Mouse (Mus musculus): ENCODE data around the gene Ninj2. TPM values are rescaled to one million over a fixed set of nuclear protein-coding genes. Genes with fewer than 3 reads are reported as not detected.

Ninj2 gene
- total and polyA plus RNA-seq, 3 experiments = not detected

- DNase-seq (ENCODE audit: low spot score) (no peak), ATAC-seq (ENCODE audit: extremely low read depth, insufficient number of reproducible peaks, low FRiP score, poor library complexity, severe bottlenecking) (no peak)
- TF ChIP-seq GATA2 (IDR thresholded peaks at IDR 0.05; ENCODE audit: borderline replicate concordance, low read depth, low read length) (no peak), GATA1 (IDR thresholded peaks at IDR 0.05; ENCODE audit: borderline replicate concordance, low read length) (no peak), CTCF (IDR thresholded peaks at IDR 0.05; ENCODE audit: low read depth, low read length) (no peak), POLR2AphosphoS5 (IDR thresholded peaks at IDR 0.05; ENCODE audit: insufficient replicate concordance, low read depth, low read length) (no peak), TAL1 (conservative IDR thresholded peaks at IDR 0.05; ENCODE audit: low read depth, low read length) (no peak)
- peaks cover 34% of the 10 kb centered on the region for H3K4me1 ChIP-seq (ENCODE audit: insufficient read depth, low read depth, low read length)
- H3K4me3 ChIP-seq (ENCODE audit: low read depth, low read length) = no peak overlapping the region
- H3K27me3 ChIP-seq (ENCODE audit: insufficient read depth, low read length) = peaks cover 23% of the 10 kb centered on the region
- H3K36me3 ChIP-seq (replicated peaks) = no peaks in the 10 kb centered on the region
- no peaks in the 10 kb centered on the region for H3K9me3 ChIP-seq (replicated peaks)
Measured at GRCm38 (mm10) chr6:120109932-120110331, 16.8 kb downstream of the Ninj2 start.

- Histone ChIP-seq H3K27me3 (ENCODE audit: insufficient read depth, low read length) (peaks cover 23% of the 10 kb centered on the region), H3K4me3 (ENCODE audit: low read depth, low read length) (no peak overlapping the region), H3K36me3 (replicated peaks) (no peaks in the 10 kb centered on the region), H3K9me3 (replicated peaks) (no peaks in the 10 kb centered on the region), H3K4me1 (ENCODE audit: insufficient read depth, low read depth, low read length) (peaks cover 36% of the 10 kb centered on the region)
- ATAC-seq (ENCODE audit: extremely low read depth, insufficient number of reproducible peaks, low FRiP score, poor library complexity, severe bottlenecking) (no peak), DNase-seq (ENCODE audit: low spot score) (no peak)
- TF ChIP-seq GATA1 (IDR thresholded peaks at IDR 0.05; ENCODE audit: borderline replicate concordance, low read length) (no peak), TAL1 (conservative IDR thresholded peaks at IDR 0.05; ENCODE audit: low read depth, low read length) (no peak), POLR2AphosphoS5 (IDR thresholded peaks at IDR 0.05; ENCODE audit: insufficient replicate concordance, low read depth, low read length) (no peak), GATA2 (IDR thresholded peaks at IDR 0.05; ENCODE audit: borderline replicate concordance, low read depth, low read length) (no peak), CTCF (IDR thresholded peaks at IDR 0.05; ENCODE audit: low read depth, low read length) (no peak)
Measured at GRCm38 (mm10) chr6:120110738-120111409, 17.7 kb downstream of the Ninj2 start.

GRCm38 (mm10) chr6:120111410-120111783, 18.2 kb downstream of the Ninj2 start:
- H3K36me3 ChIP-seq (replicated peaks) = no peaks in the 10 kb centered on the region
- H3K27me3 ChIP-seq (ENCODE audit: insufficient read depth, low read length) = peaks cover 20% of the 10 kb centered on the region
- peaks cover 36% of the 10 kb centered on the region for H3K4me1 ChIP-seq (ENCODE audit: insufficient read depth, low read depth, low read length)
- no peak overlapping the region for H3K4me3 ChIP-seq (ENCODE audit: low read depth, low read length)
- ATAC-seq (ENCODE audit: extremely low read depth, insufficient number of reproducible peaks, low FRiP score, poor library complexity, severe bottlenecking) (no peak), DNase-seq (ENCODE audit: low spot score) (no peak)
- H3K9me3 ChIP-seq (replicated peaks) = no peaks in the 10 kb centered on the region
- TF ChIP-seq GATA1 (IDR thresholded peaks at IDR 0.05; ENCODE audit: borderline replicate concordance, low read length) = no peak
- no peak for TF ChIP-seq GATA2 (IDR thresholded peaks at IDR 0.05; ENCODE audit: borderline replicate concordance, low read depth, low read length)
- no peak for TF ChIP-seq CTCF (IDR thresholded peaks at IDR 0.05; ENCODE audit: low read depth, low read length)
- TF ChIP-seq POLR2AphosphoS5 (IDR thresholded peaks at IDR 0.05; ENCODE audit: insufficient replicate concordance, low read depth, low read length) = no peak
- no peak for TF ChIP-seq TAL1 (conservative IDR thresholded peaks at IDR 0.05; ENCODE audit: low read depth, low read length)

- ATAC-seq (ENCODE audit: extremely low read depth, insufficient number of reproducible peaks, low FRiP score, poor library complexity, severe bottlenecking) = peak; percentile 90
- TF ChIP-seq CTCF (IDR thresholded peaks at IDR 0.05; ENCODE audit: low read depth, low read length) = no peak
- no peak for TF ChIP-seq GATA2 (IDR thresholded peaks at IDR 0.05; ENCODE audit: borderline replicate concordance, low read depth, low read length)
- no peak for TF ChIP-seq GATA1 (IDR thresholded peaks at IDR 0.05; ENCODE audit: borderline replicate concordance, low read length)
- TF ChIP-seq TAL1 (conservative IDR thresholded peaks at IDR 0.05; ENCODE audit: low read depth, low read length) = no peak
- TF ChIP-seq POLR2AphosphoS5 (IDR thresholded peaks at IDR 0.05; ENCODE audit: insufficient replicate concordance, low read depth, low read length) = no peak
- H3K36me3 ChIP-seq (replicated peaks) = no peaks in the 10 kb centered on the region
- H3K9me3 ChIP-seq (replicated peaks) = no peaks in the 10 kb centered on the region
- H3K4me1 ChIP-seq (ENCODE audit: insufficient read depth, low read depth, low read length) = peaks cover 36% of the 10 kb centered on the region
- H3K4me3 ChIP-seq (ENCODE audit: low read depth, low read length) = peak overlapping the region; percentile 61; the same call in 1 of the 2 replicates
- peak; percentile 87 for DNase-seq (ENCODE audit: low spot score)
- peaks cover 20% of the 10 kb centered on the region for H3K27me3 ChIP-seq (ENCODE audit: insufficient read depth, low read length)
Measured at GRCm38 (mm10) chr6:120111984-120112803, 19.0 kb downstream of the Ninj2 start.

GRCm38 (mm10) chr6:120113856-120114255, 20.7 kb downstream of the Ninj2 start:
- Histone ChIP-seq H3K4me3 (ENCODE audit: low read depth, low read length) (no peak overlapping the region), H3K9me3 (replicated peaks) (no peaks in the 10 kb centered on the region), H3K36me3 (replicated peaks) (no peaks in the 10 kb centered on the region), H3K27me3 (ENCODE audit: insufficient read depth, low read length) (peaks cover 12% of the 10 kb centered on the region), H3K4me1 (ENCODE audit: insufficient read depth, low read depth, low read length) (peaks cover 36% of the 10 kb centered on the region)
- TF ChIP-seq GATA2 (IDR thresholded peaks at IDR 0.05; ENCODE audit: borderline replicate concordance, low read depth, low read length) (no peak), GATA1 (IDR thresholded peaks at IDR 0.05; ENCODE audit: borderline replicate concordance, low read length) (no peak)
- ATAC-seq (ENCODE audit: extremely low read depth, insufficient number of reproducible peaks, low FRiP score, poor library complexity, severe bottlenecking) (no peak), DNase-seq (ENCODE audit: low spot score) (no peak)

- H3K9me3 ChIP-seq (replicated peaks) = no peaks in the 10 kb centered on the region
- no peak overlapping the region for H3K4me3 ChIP-seq (ENCODE audit: low read depth, low read length)
- H3K27me3 ChIP-seq (ENCODE audit: insufficient read depth, low read length) = peaks cover 8% of the 10 kb centered on the region
- no peaks in the 10 kb centered on the region for H3K36me3 ChIP-seq (replicated peaks)
- DNase-seq (ENCODE audit: low spot score) (no peak), ATAC-seq (ENCODE audit: extremely low read depth, insufficient number of reproducible peaks, low FRiP score, poor library complexity, severe bottlenecking) (no peak)
- H3K4me1 ChIP-seq (ENCODE audit: insufficient read depth, low read depth, low read length) = peaks cover 32% of the 10 kb centered on the region
- TF ChIP-seq GATA2 (IDR thresholded peaks at IDR 0.05; ENCODE audit: borderline replicate concordance, low read depth, low read length) (no peak), CTCF (IDR thresholded peaks at IDR 0.05; ENCODE audit: low read depth, low read length) (no peak), GATA1 (IDR thresholded peaks at IDR 0.05; ENCODE audit: borderline replicate concordance, low read length) (no peak), TAL1 (conservative IDR thresholded peaks at IDR 0.05; ENCODE audit: low read depth, low read length) (no peak), POLR2AphosphoS5 (IDR thresholded peaks at IDR 0.05; ENCODE audit: insufficient replicate concordance, low read depth, low read length) (no peak)
Measured at GRCm38 (mm10) chr6:120114271-120114670, 21.1 kb downstream of the Ninj2 start.

Data from G1E (cell line).